Mouse (Mus musculus) gastrocnemius, postnatal 25 days (tissue): ENCODE measurements around the gene Tnfsf4. TPM values are rescaled to one million over a fixed set of nuclear protein-coding genes. Genes with fewer than 3 reads are reported as not detected.

Source experiments
- DNase-seq: peaks from one replicate; pipeline ENCODE4 v3.0.0; 2022
- long read RNA-seq, 2 experiments: library from polyadenylated mRNA; stranded (forward); transcript quantifications; one replicate each; pipeline ENCODE4 v2.0.0; 2021
- total RNA-seq, 2 experiments: library from RNA; stranded (reverse); gene quantifications; 1 replicate in 1 of 2; 2 replicates in 1 of 2; pipeline ENCODE4 v1.2.3; 2021

The Tnfsf4 gene
- total RNA-seq: not detected
- long read RNA-seq, experiment 1: 0 reads
- long read RNA-seq, experiment 2: 0 reads

DNA sequence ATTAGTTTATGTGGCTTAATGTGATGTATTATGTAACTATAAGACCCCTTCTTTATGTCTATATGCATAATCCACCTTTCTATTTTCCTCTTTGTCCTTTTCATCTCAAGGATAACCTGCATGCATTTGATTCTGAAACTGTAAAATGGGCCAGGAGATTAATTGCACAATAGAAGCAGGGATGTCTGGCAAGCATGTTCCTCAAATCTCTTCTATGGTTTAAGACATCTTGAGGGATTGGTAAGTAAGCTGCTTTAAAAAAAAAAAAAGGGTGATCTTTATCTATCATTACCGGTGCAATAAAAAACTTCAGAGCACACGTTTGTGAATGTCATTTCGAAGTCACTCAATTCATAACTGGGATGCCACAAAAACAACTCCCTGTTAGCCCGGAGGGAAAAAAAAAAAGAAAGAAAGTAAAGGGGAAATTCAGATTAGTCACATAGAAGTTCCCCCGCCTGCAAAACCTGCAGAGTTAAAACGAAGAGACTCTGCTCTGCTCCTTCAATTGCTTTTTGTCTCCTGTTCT lies at the start of gene Tnfsf4:
Tnfsf4 (plus strand) TSS at position 479 of the 529 bp plus-strand sequence.
- no peak for DNase-seq

DNA sequence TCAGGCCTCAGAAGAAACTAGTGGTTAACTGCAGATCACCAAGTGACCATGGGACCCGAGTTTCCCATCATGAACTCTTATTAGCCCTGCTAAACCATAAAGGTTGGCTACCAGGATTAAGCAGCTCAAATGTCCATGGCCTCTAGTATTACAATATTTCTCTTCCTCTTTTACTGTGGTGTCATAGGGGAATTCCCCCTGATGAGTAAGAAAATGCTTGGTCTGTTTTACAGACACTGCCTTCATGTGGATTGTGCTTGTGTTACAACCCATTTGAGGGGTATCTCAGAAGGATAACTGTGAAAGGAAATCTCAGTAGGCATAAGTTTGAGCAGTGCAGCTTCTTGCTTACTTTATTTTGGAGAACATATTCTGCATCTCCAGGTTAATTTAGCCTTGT lies 44.2 kb upstream of the Tnfsf4 start:
- no peak for DNase-seq

DNA sequence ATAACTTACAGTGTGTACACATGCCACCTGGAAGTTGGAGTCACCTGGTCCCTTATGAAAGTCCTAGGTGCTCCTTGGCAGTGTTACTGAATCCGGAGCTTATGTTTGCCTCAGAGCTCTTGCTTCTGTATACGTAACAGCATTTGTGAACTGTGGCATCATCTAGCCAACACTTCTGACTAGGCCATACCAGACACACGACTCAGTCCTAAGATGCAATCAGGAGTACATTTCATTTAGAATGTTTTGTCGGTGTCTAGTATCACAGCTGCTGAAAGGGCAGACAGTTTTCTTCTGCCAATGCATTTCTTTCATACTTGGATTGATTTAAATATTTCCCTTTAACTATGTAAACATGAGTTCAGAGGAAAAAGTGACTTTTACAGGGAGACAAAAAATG lies 30.2 kb upstream of the Tnfsf4 start:
- no peak for DNase-seq

DNA sequence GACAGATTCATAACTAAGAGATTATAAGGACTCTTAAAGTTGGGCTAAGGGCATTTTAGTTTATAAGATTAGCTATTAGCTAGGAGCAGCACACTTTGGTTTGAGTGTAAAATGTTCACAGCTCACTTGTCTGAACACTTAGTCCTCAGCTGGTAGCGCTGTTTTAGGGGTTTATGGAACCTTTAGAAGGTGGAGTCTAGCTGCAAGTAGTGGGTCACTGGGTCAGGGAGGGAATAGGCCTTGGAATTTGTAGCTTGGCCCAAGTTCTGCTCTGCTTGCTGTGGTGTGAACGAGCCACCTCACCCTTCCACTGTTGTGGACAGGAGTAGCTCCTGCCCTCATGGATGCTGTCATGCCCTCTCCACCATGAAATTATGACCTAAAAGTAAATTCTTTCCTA lies 23.3 kb upstream of the Tnfsf4 start:
- no peak for DNase-seq

DNA sequence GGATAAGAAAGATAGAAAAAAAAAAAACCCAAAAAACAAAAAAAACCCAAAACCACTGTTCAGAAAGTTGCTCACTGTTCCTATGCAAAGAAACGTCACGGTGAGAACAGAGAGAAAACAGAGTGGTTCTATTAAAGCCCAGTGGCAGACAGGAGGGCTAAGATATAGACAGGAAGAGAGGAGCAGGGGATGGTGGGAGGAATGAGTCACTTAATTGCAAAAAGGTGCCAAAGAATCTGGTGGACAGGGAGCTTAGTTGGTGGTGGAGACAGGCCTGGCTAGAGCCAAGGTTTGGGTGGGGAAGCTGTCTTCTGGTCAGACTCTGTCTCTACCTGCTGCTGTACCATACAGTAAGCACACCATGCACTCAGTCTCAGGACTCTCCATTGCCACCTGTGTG lies 19.3 kb upstream of the Tnfsf4 start:
- DNase-seq: no peak

DNA sequence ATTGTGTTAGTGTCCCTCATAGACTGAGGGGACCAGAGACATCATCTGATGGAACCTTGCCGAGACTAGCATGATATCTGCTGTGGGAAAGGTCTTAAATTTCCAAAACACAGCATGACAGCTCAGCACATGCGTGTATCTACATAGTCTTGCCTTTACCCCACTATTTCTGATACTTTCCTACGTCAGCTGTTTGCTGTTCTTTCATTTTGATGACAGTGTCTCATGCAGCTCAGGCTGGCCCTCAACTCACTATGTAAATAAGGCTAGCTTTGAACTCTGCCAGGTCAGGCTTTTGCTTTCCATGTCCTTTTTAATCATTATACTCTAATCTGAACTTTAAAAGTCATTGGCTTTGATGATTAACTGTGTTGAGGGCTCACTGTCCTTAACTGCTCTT lies 16.6 kb upstream of the Tnfsf4 start:
- DNase-seq: no peak

DNA sequence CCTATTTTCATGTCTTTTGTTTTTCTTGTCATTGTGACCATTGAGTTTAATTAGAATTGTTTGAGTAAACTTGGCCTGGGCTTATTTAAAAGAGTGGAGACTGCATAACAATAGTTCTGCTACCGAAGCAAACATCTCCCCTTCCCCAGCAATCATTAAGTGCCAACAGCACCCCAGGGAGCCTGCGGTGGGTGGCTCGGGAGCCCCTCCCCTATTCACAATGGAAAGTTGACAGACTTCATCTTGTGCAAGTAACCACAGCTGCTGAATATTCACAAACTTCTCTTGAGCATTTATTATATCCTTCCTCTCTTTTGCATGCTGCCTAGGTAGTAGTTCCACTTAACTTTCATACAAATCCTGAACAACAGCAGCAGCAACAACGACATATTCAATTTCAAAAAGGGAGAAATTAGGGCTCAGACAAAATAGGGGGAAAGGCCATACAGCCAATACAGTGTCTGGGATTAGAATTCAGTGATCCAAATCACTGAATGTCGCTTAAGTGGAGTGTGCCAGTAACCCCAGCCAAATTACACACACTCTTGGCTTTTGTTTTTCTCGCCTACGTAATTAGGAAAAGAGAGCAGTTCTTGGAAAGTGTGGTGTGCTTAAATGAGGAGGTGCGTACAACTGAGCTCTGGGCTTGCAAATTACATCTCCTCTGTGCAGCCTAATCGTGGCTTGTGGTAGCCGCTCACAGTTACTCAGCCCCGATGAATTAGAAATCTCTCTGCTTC lies 15.4 kb upstream of the Tnfsf4 start:
- no peak for DNase-seq

DNA sequence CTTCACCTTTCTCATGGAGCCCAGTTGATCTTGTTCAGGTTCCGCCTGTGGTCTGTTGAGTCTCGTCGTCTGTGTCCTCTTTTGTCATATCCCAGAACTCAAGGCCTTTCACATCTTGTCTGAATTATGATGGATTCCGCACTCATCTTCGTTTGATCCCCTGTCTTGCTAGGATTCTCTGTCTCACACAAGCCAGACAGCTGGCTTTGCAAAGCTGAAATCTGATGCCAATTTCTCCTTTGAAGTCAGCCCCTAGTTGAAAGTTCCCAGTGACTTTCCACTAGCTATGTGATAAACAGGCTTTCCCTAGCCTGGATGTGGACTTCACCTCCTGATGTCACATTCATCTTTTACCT lies 14.8 kb upstream of the Tnfsf4 start:
- no peak for DNase-seq

DNA sequence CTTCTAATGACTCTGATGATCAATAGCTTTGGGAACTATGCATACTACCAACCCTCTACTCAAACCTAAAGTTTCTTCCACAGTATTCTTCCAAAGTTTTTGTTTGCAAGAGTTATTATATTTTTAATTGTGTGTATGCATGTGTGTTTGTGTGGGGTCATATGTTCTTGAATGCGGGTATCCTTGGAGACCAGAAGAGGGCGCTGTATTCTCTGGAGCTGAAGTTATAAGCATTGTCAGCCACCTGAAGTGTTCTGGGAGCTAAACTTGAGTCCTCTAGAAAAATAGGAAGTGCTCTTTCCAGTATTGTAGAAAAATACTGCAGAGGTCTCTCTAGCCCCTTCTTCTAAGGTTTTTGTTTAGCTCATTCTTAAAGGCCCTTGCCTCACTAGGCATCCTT lies 5.1 kb upstream of the Tnfsf4 start:
- no peak for DNase-seq

DNA sequence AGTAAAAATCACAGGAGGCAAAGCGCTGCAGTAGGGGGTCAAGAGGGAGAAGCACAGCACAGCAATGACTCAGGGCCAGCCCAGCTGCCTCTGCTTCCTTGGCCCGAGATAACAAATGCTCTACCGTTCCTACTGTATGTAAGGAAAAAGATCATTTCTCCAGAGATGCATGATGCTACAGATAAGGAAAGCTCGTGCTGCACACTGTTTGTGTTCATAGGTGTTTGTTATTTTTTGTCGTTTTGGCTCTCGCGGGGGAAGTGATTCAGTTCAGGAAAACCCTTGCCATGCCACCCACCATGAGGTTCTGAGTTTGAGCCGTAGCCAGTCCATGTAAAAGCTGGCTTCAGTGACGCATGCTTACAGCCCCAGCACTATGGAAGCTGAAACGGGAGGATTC lies 2.3 kb upstream of the Tnfsf4 start:
- DNase-seq: no peak

DNA sequence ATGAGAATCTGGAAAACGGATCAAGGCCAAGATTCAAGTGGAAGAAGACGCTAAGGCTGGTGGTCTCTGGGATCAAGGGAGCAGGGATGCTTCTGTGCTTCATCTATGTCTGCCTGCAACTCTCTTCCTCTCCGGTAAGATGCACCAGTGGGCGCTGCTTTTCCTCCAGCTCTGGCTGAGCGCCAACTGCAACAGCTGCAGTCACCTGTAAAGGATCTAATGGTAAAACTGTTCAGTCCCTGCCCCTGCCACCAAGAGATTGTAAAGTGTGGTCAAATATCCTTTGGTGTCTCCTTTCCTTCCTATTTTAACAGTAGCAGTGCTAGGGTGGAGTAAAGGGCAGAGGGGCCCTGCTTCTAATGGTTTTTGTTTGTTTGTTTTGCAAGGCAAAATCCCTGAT lies 401 bp downstream of the Tnfsf4 start:
- DNase-seq: no peak

DNA sequence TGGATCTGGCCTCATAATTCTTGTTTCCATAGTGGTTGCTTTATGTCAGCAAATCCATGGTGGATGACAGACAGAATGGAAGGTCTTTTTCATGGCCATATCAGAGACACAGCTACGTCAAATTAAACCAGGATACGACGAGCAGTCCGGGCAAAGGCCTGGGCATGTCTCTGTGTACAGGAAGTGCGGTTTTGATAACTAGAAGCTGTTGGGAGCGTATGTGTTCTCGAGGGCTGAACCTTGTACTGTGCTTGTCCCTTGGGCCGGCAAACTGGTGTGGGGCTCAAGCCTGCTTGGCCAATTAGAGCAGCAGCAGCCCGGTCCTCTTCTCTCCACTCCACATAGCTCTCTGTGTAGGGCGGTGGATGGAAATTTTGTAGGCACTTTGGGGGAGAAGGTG lies 1.1 kb downstream of the Tnfsf4 start:
- no peak for DNase-seq

DNA sequence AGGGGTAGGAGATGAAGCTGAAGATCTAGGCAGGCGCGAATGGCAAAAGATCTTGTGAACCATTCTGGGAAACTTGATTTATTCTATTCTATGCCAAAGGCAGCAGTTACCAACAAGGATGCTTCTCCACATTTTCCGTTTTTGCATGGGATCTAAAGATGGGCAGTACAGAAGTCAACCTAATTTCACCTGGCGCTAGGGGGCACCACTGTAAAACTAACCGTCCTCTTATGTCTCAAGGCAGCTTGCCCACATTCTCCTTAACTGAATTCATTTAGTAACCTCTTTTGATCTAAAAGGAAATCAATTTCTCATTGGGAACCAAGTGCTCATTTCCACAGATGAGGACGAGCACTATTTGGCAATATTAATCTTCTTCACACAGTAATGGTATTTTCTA lies 4.9 kb downstream of the Tnfsf4 start:
- peak; percentile 24 for DNase-seq

DNA sequence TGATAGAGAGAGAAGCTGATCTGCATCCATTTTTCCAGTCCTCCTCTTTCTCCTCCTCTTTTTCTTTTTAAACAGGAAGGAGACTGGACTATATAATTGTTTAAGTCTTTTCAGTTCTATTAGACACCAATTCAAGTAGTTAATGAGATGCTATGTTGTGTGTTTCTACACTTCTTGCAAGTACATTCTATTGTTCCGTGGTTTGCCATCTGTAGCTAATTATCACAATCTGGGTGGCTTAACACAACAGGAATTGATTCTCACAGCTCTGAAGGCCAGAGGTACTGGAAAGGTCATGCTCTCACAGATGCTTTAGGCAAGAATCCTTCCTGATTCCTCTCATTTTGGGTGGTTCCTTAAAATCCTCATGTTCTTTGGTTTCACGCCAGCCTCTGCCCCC lies 7.9 kb downstream of the Tnfsf4 start:
- DNase-seq: no peak

DNA sequence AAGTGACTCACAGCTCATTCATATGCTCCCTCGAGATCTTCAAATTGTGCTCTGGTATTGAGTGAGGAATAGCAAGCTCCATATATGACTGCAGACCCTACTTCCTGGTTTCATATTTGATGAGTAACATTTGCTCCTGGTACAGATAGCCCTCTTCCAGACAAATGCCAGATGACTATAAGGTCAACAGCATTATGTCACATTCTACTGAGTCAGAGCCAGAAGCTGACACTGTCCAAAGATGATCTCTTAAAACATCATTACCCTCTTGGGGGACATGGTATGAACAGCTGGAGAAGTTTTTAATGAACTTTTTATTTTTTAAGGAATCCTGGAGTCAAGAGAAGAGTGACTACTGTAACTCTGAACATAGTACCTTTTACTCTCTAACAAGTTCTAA lies 11.3 kb downstream of the Tnfsf4 start:
- DNase-seq: no peak

DNA sequence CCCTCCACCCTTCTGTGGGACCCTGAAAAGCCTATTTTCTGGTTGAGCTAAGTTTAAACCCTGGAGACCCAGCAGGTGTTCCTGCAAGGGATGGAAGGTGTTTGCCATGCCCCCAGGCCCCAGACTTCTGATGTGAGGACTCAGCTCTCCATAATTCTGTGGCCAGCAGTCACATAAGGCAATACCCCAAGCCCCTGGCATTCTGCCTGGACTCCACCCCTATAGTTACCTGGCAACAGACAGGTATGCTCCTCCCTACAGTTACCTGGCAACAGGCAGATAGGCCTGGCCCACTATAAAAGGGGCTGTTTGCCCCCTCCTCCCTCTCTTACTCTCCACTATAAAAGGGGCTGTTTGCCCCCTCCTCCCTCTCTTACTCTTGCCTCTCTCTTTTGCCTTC lies 24.7 kb downstream of the Tnfsf4 start:
- DNase-seq: no peak

DNA sequence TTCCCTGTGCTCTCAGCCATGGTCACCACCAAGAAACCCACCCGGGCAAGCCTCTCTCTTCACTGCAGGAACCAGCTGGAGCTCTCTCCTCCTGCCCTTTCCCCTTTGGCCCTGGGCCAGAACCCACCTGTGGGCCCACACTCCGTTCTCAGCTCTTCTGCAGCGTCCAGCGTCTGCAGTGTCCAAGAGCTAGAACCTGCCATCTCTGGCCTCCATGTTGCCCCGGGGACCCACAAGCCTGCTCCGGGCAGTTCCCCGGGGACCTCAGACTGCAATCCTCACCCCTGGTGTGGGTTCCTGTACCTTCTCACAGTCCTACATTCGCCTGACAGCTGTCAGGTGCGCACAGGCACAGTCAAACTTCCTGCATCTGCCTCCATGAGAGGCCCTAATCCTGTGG lies 25.4 kb downstream of the Tnfsf4 start:
- no peak for DNase-seq

DNA sequence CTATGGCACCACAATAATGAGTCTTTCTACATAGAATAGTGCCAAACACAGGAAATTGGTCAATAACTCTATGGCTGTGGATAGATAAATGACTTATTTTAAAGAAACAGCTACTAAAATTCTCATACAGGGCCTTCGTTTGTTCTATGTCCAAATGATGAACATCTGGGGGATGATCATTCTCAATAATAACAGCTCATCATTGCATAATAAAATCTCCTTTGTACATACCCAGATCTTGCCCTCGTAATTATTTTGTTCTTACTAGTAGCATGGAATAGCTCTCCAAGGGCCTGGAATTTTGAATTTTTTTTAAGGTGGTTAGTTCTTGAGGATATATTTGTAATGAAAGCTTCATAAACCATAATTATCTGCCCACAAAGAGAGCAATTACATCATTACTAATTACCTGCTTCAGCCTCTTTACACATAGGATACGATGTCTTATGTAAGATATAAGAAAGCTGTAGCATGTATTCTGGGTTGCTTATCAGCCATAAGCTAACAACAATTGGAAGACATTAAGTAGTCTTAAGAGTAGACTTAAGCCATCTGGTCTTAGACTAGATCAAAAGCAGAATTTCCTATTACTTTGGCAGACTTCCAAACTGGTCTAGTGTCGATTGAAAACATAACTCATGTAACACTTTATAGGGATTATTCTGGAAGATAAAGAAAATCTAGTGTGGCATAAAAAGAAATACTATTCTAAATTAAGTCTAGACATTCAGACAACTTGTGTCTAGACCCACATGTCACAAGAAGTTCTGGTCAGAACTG lies 31.3 kb downstream of the Tnfsf4 start:
- no peak for DNase-seq

DNA sequence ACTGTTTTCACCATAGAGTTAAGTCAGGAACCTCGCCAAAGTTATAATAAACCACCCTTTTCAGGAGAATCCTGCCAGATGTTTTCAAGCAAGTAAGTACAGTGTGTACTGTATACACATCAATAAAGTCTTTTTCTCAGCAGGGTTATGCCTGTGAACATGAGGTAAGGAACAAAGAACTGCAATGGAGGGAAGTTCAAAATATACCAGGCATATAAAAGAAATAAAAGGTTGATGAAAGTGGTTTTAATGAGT lies 31.8 kb downstream of the Tnfsf4 start:
- DNase-seq: no peak

DNA sequence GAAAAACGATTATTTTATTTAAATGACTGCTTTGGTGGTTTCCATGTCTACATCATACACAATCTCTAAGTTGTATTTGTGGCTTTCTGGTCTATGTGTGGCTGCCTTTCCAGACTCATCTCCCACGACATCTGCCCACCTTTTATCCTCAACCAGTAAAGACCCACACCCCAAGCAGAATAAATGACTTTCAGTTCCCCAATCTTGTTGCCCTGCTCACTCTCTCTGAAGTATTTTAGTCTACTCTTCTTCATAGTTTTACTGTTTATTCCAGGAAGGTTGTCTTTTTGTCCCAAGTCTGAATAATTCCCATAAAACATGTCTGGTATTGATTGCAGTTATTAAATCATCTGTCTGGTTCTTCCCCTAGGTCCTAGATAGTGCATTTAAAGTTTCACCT lies 40.6 kb downstream of the Tnfsf4 start:
- no peak for DNase-seq

DNA sequence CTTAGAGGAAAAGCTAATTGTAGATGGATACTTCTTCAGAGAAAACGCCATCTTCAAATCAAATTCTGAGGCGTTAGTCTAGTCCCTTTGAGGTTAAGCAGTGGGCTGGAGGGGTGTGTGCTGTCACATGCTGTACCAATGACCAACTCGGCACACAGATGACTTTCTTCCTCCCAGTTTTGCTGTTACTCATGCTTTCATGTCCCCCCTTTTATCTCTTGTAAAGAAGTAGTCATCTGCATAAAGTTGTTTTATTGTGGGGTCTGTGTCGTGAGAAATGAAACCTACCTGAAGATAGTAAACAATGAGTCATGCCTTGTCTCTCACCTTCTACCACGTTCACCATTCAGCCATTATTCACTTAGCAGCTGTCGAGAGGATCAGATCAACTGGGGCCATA lies 41.3 kb downstream of the Tnfsf4 start:
- DNase-seq: no peak

DNA sequence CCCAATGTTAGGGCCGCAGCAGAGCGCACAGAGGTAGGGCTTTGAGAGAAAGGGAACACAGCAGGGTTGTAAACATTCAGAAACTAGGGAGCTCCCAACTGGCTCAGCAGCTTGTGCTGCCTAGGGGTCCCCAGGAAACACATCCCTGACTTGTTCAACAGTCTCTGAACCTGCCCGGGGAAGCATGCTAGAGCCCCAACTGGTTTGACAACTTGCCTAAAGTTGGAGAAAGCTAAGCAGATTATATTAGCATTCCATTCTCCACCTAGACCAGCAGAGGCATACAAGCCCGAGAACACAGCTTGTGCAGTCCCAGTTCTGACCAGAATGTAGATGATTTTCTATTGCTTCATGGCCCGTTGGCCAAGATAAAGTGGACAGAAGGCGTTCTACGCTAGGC lies 49.6 kb downstream of the Tnfsf4 start:
- DNase-seq: no peak

DNA sequence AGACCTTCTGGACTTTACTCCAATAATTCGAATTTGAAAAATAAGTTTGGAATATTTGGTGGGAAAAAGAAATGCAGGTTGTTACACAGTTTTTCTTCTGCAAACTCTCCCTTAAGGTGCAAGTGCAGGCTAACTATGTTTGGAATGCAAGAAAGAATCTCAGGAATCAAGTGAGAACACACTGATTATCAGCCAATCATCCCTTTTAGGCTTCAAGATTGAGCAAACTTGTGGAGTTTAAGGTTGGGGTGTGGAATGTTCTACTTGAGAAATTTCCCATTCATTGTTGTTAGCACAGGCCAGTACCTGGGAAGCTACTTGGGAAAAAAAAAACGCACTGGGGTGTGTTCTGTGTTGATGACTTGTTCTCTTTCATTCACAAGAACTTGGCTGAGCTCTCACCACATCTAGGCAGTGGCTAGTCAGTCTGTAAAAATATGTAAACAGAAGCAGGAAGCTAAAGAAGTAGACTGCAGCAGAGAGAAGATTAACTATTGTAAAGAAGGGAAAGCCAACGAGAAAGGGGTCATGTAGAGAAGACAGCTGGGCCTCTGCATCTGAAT lies 56.6 kb downstream of the Tnfsf4 start:
- DNase-seq: no peak

DNA sequence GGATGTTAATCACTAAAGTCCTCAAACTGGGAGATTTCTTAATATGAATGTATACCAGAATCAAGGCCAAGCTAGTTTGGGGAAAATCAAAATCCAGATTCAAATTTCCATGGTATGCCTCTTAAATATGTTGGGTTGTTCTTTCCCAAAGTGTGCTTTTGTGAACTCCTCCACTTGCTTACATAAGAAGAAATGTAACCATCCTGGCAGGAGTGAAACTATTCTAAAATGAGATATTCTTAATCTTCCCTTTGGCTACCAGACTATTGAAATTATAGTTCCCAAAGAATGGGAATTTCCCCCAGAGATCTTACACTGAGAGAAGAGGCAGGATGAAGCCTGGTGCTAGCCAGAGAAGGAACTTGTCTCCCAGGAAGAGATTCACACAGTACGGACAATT lies 57.0 kb downstream of the Tnfsf4 start:
- no peak for DNase-seq
